Mouse (Mus musculus) adrenal gland, postnatal 25 days (tissue): Measurements from ENCODE around the gene Acacb. TPM values are rescaled to one million over a fixed set of nuclear protein-coding genes. Genes with fewer than 3 reads are reported as not detected.

Experiments
- DNase-seq: peaks from one replicate; pipeline ENCODE4 v3.0.0; 2021; ENCODE audit warnings: mixed read lengths
- total RNA-seq: library from RNA; stranded (reverse); gene quantifications from 2 replicates; pipeline ENCODE4 v1.2.3, GENCODE M21; 2021

Gene Acacb
- total RNA-seq, 1 experiment from 2014 or later, result 99.4 TPM

- peak; percentile 19 for DNase-seq
Measured at GRCm38 (mm10) chr5:114269984-114270383, 123.6 kb downstream of the Acacb start.

- no peak for DNase-seq
Measured at GRCm38 (mm10) chr5:114273693-114274402, 127.5 kb downstream of the Acacb start, which contains the start of gene Foxn4. TSS of gene Foxn4 (minus strand) at chr5:114273807.

GRCm38 (mm10) chr5:114275339-114275738 lies 129.0 kb downstream of the Acacb start:
- DNase-seq, result no peak

DNA sequence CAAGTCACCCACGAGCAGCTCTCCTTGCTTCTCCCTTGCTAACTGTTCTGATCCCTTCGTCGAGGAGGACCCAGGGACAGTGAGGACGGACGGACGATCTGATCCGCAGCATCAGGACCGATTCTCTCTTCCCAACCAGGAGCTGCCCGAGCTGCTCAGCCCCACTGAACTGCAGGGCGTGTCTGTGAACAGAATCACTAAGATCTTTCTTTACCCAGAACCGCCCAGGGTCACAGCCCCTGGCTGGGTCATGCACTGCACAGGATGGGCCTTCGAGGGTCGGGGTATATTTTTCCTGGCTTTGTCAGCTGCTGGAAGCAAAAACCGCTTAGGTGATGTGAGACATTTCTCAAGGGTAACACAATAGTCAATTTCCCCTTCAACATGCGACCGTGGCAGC lies 129.7 kb downstream of the Acacb start:
- DNase-seq, result no peak

- no peak for DNase-seq
Measured at GRCm38 (mm10) chr5:114279382-114280143, 133.2 kb downstream of the Acacb start.

- DNase-seq, result no peak
Measured at GRCm38 (mm10) chr5:114282346-114282745, 136.0 kb downstream of the Acacb start.

GRCm38 (mm10) chr5:114284604-114285397 lies 138.5 kb downstream of the Acacb start:
- DNase-seq, result no peak

DNA sequence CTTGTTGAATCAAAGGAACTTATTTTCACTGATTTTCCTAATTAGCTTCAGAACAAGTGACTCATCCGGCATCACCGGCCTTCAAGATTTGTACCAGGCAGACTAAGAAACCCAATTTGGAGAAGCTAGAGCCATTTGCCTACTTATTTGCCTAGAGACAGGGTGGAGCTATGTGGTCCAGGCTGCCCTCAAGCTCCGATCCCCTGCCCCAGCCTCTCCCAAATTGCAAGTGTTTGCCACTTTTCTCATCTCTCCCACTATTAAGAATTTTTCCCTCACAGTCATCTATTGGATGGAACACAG lies 139.0 kb downstream of the Acacb start:
- no peak for DNase-seq

- DNase-seq, result no peak
Measured at GRCm38 (mm10) chr5:114286102-114286501, 139.8 kb downstream of the Acacb start.

- DNase-seq, result no peak
Measured at GRCm38 (mm10) chr5:114286872-114287571, 140.7 kb downstream of the Acacb start.

- DNase-seq, result no peak
Measured at GRCm38 (mm10) chr5:114288396-114288795, 142.1 kb downstream of the Acacb start.

DNA sequence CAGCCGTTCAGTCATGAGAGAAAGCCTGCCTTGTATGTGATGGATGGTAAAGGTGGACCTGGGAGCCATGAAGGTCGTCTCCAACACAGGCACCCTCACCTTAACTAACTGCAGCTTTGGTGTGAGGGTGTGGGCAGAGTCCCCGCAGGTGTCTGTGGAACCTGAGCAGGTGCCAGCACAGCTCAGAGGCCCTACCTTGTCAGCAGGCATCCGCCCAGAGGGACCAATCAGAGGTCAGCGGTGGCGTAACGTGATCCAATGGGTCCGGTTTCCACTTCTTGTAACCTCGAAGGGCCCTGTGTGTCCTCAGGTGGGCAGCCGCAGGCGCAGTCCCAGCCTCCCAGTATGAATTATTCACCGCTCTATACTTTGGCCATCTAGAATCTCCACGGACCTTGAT lies 142.5 kb downstream of the Acacb start, which contains the start of gene Myo1h:
Myo1h (plus strand) TSS at position 293 of the 400 bp plus-strand sequence.
- no peak for DNase-seq

- no peak for DNase-seq
Measured at GRCm38 (mm10) chr5:114290004-114290403, 143.7 kb downstream of the Acacb start.

GRCm38 (mm10) chr5:114296693-114297631 lies 150.6 kb downstream of the Acacb start:
- DNase-seq, result peak; percentile 23

DNA sequence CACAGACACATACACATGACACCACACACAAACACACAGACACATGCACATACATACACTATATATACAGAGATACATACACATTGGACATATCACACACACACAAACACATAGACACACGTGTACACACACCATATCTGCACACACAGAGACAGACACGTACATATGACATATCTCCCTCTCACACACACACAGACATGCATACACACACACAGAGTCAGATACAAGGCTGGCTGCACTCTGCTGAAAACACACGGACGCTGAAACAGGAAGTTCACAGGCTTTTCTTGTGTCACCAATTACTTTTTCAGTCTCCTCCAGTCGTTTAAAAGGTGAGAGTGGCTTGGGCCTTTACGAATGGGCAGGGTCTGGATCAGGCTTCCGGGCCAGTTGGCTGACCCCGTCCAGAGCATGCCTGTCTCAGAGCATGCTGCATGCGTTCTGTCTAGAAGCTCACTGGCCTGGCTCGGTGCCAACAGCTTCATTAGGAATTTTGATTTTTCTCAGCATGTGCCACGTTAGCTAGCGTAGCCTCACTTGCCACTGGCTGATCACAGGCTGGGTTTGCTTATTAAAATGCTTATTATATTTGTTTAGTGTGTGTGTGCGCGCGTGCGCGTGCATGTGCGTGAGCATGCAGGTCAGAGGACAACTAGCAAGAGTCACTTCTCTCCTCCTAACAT lies 152.0 kb downstream of the Acacb start:
- no peak for DNase-seq

- DNase-seq, result no peak
Measured at GRCm38 (mm10) chr5:114299156-114299855, 153.0 kb downstream of the Acacb start.

- DNase-seq, result no peak
Measured at GRCm38 (mm10) chr5:114299883-114300610, 153.7 kb downstream of the Acacb start.
